Mouse (Mus musculus): ENCODE measurements around the gene Antxr2.

DNA sequence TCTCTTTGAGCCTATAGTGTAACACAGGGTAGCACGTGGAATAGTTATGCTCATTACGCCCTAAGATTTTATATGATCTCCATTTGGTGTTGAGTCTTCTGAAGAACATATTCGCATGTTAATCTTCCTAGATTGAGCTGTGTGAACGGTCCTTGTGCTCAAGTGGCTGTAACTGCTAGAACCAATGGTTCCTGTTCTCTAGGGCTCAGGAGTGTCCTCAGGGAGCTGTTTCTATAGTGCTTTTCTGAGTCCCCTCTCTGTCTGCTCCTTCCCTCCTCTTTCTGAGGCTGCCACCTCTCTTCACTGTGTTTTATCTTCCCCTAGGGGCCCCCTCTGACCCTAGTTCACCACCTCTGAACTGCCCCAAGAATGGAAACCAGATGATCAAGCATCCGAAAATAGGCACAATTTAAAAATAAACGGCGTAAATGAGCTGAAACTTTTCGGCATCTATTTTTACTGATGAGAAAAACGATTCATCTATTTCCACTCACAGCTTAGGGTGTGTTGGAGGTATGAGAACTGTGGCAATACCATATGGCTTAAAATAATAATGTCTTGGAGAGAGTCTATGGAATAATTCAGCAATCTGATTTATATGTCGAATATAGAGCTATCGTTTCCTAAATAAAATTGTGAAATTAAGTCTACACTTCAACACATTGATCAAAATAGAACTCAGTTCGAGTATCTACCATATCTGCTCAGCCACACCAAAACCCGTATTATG lies 124.1 kb downstream of the Antxr2 start:
- TF ChIP-seq CTCF (IDR thresholded peaks at IDR 0.05; ENCODE audit: insufficient read depth, low read length) (no peak), POLR2A (IDR thresholded peaks at IDR 0.05; ENCODE audit: borderline replicate concordance, extremely low read depth, low read depth, low read length) (no peak)

Measured in lung, adult 2 months (tissue).